Mouse (Mus musculus) cortical plate, adult 2 months (tissue): Measurements from ENCODE around the gene Plekha6.

Experiments used
- CTCF ChIP-seq: fragments of 200-500 bp; IDR thresholded peaks from 2 replicates; pipeline ENCODE4 v1.5.1; 2011; ENCODE audit warnings: mild to moderate bottlenecking, control low read depth, low read length; ENCODE audit not compliant: insufficient read depth; ENCODE audit errors: extremely low read depth
- POLR2A ChIP-seq: fragments of 200-500 bp; IDR thresholded peaks from 2 replicates; pipeline ENCODE4 v1.6.1; 2011; ENCODE audit warnings: mild to moderate bottlenecking, low read length, control low read depth; ENCODE audit not compliant: insufficient read depth; ENCODE audit errors: extremely low read depth

- TF ChIP-seq CTCF (no peak), POLR2A (no peak)
Observed at GRCm38 (mm10) chr1:133239813-133240160, 75.8 kb downstream of the Plekha6 start.
